ENCODE assay signal across 24 mouse cellular contexts in the genomic region with DNA sequence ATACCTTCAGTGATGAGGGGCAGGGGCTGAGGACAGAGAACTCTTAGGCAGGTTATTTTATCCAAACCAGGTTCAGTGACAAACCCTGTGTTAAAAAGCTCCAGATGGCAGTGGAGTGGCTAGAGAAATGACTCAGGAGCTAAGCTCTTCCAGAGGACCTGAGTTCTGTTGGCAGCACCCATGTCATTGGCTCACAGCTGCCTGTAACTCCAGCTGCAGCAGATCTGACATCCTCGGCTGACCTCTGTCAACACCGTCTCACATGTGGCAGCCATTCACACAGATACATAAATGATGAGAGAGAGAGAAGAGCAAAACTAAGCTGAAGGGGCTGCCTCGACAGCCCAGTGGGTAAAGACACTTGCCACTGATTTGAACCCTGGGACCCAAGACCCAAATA. TPM values are rescaled to one million over a fixed set of nuclear protein-coding genes. Genes with fewer than 3 reads are reported as not detected.
"Had no signal": no experiment of that assay in that cellular context is flagged by ENCODE, and none has a peak within 500 bp of the region (broad histone marks: within the 10 kb centered on the region; RNA-seq: fewer than 3 reads in every experiment).

No protein-coding gene starts in this region.

- H3K9ac ChIP-seq: limb, embryonic 12.5 days; limb, embryonic 15.5 days; liver, embryonic 14.5 days; liver, postnatal 0 days; lung, embryonic 15.5 days; midbrain, embryonic 13.5 days; neural tube, embryonic 13.5 days had no signal

- DNase-seq: kidney, adult 11 months; kidney, adult 9 months; kidney, postnatal 14 days; kidney, postnatal 4 days; liver, postnatal 0 days; retina, postnatal 1 day; right cerebral cortex, postnatal 25 days; thymus, postnatal 36 days had no signal

- H3K36me3 ChIP-seq: limb, embryonic 12.5 days; limb, embryonic 15.5 days; lung, embryonic 15.5 days; midbrain, embryonic 10.5 days; midbrain, embryonic 13.5 days; neural tube, embryonic 13.5 days had no signal

- H3K27me3 ChIP-seq: limb, embryonic 12.5 days; limb, embryonic 15.5 days; lung, embryonic 15.5 days; midbrain, embryonic 13.5 days; neural tube, embryonic 13.5 days had no signal

- H3K4me1 ChIP-seq: megakaryocyte, embryonic 14.5 days; midbrain, embryonic 10.5 days; midbrain, embryonic 13.5 days had no signal

- H3K27ac ChIP-seq: limb, embryonic 12.5 days; limb, embryonic 15.5 days; liver, embryonic 14.5 days; lung, embryonic 15.5 days; midbrain, embryonic 10.5 days; midbrain, embryonic 13.5 days; neural tube, embryonic 13.5 days had no signal

- H3K4me3 ChIP-seq: limb, embryonic 12.5 days; limb, embryonic 15.5 days; lung, embryonic 15.5 days; megakaryocyte, embryonic 14.5 days; midbrain, embryonic 10.5 days; midbrain, embryonic 13.5 days; myocyte; neural tube, embryonic 13.5 days had no signal

RNA-seq across cellular contexts. Expression of a gene that starts 7.0 kb away (rescaled TPM):
- total RNA-seq: layer of hippocampus, adult 18-20 months; layer of hippocampus, postnatal 14 days; left cerebral cortex, postnatal 25 days; monocyte, adult 5-6 weeks; neutrophil, adult 5-6 weeks had no signal
- polyA plus RNA-seq: liver, embryonic 11.5 days; liver, embryonic 14.5 days; liver, postnatal 0 days; midbrain, embryonic 10.5 days; midbrain, embryonic 13.5 days; midbrain, embryonic 16.5 days; neural tube, embryonic 13.5 days had no signal

RNA-seq across cellular contexts. Expression of a gene that starts 7.4 kb away (rescaled TPM):
- total RNA-seq: monocyte, adult 5-6 weeks; neutrophil, adult 5-6 weeks had no signal
